Mouse (Mus musculus) olfactory bulb, adult 2 months (tissue): ENCODE data around the gene Apba3.

Experiments used
- CTCF ChIP-seq: fragments of 200-500 bp; IDR thresholded peaks from 2 replicates; pipeline ENCODE4 v1.5.1; 2012; ENCODE audit warnings: low read depth, mild to moderate bottlenecking, low read length, moderate library complexity; ENCODE audit not compliant: insufficient read depth
- POLR2A ChIP-seq: fragments of 200-500 bp; IDR thresholded peaks from 2 replicates; pipeline ENCODE4 v1.6.1; 2012; ENCODE audit warnings: mild to moderate bottlenecking, low read depth, low read length, moderate library complexity; ENCODE audit not compliant: insufficient read depth

DNA sequence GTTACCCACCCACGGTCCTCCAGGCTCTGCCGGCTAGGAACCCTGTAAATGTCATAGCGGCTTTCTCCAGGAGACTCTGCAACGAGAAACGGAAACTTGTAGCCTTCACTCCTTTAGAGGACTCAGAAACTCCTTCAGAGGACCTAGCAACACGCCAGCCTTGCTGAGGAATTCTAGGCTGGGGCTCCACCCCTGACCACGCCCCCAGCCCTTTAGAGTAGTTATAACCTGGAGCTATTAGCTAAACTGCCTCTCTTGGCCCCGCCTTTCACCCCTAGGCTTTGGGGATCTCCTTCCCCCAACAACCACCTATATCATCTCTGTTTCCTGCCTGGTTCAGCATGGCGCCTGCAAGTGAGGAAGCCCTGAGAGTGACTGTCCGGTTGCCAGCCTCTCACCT, 12.7 kb downstream of the Apba3 start:
- TF ChIP-seq POLR2A (no peak), CTCF (no peak)
